In genomic region chr4:128728431-128728851, GRCm38 (mm10) we compare ENCODE assay signal across 9 mouse cellular contexts. TPM values are rescaled to one million over a fixed set of nuclear protein-coding genes. Genes with fewer than 3 reads are reported as not detected.
DNase-seq lines count a peak whose midpoint lies in the region; ATAC-seq and TF ChIP-seq lines count a peak whose summit lies in the region.
"Had no signal": no experiment of that assay in that cellular context is flagged by ENCODE, and none has a peak within 500 bp of the region (broad histone marks: within the 10 kb centered on the region; RNA-seq: fewer than 3 reads in every experiment).

No protein-coding gene starts in this region.

- DNase-seq in heart, postnatal 14 days = no peak
- no peak for DNase-seq in forebrain, embryonic 11.5 days (ENCODE audit: low spot score)
- no peak for DNase-seq in liver, embryonic 13.5 days
- no peak for DNase-seq in right cerebral cortex, postnatal 4 days
- no peak for DNase-seq in T-cell, adult 2 months (ENCODE audit: low spot score)

- H3K27ac ChIP-seq in heart, embryonic 12.5 days (ENCODE audit: poor library complexity, severe bottlenecking) = peak overlapping the region; percentile 93
- H3K27ac ChIP-seq in forebrain, embryonic 11.5 days (ENCODE audit: low read depth, low read length) = peak overlapping the region; percentile 85; the same call in 1 of the 2 replicates
- H3K27ac ChIP-seq in liver, embryonic 13.5 days = peak overlapping the region; percentile 89

- peak overlapping the region; percentile 100 for H3K9ac ChIP-seq in heart, embryonic 12.5 days
- H3K9ac ChIP-seq in forebrain, embryonic 11.5 days (ENCODE audit: low read length) = peak overlapping the region; percentile 100
- peak overlapping the region; percentile 97 for H3K9ac ChIP-seq in liver, embryonic 13.5 days

- intact Hi-C loops in heart, postnatal 14 days (cut with DNase I) = no loop called here

- no peak for ATAC-seq in heart, embryonic 12.5 days (ENCODE audit: insufficient number of reproducible peaks, low FRiP score)
- no peak for ATAC-seq in forebrain, embryonic 11.5 days (replicated peaks; ENCODE audit: low FRiP score)
- no peak for ATAC-seq in liver, embryonic 13.5 days (ENCODE audit: low read depth)
- no peak for ATAC-seq in frontal cortex, adult (ENCODE audit: low TSS enrichment)

- no peaks in the 10 kb centered on the region for H3K27me3 ChIP-seq in heart, embryonic 12.5 days (replicated peaks)
- H3K27me3 ChIP-seq in E14TG2a.4 (ENCODE audit: insufficient read depth, low read length) = peaks cover 58% of the 10 kb centered on the region
- no peaks in the 10 kb centered on the region for H3K27me3 ChIP-seq in forebrain, embryonic 11.5 days (ENCODE audit: control insufficient read depth, insufficient read depth, low read length)
- no peaks in the 10 kb centered on the region for H3K27me3 ChIP-seq in liver, embryonic 13.5 days
- H3K27me3 ChIP-seq: Patski had no signal

- 2% methylated on average over 5 of the region's 5 CpGs for WGBS in heart, embryonic 12.5 days
- under 1% methylated on average over 5 of the region's 5 CpGs for WGBS in forebrain, embryonic 11.5 days
- 3% methylated on average over 5 of the region's 5 CpGs for WGBS in liver, embryonic 13.5 days (ENCODE audit: insufficient replicate concordance)

- peaks cover 68% of the 10 kb centered on the region for H3K4me1 ChIP-seq in heart, embryonic 12.5 days (replicated peaks)
- peaks cover 45% of the 10 kb centered on the region for H3K4me1 ChIP-seq in E14TG2a.4 (replicated peaks; ENCODE audit: low read depth, low read length)
- H3K4me1 ChIP-seq in forebrain, embryonic 11.5 days (replicated peaks; ENCODE audit: control insufficient read depth, insufficient read depth, low read length) = peaks cover 23% of the 10 kb centered on the region
- peaks cover 56% of the 10 kb centered on the region for H3K4me1 ChIP-seq in liver, embryonic 13.5 days (replicated peaks)

- peak overlapping the region; percentile 92 for H3K4me2 ChIP-seq in heart, embryonic 12.5 days
- peak overlapping the region; percentile 97 for H3K4me2 ChIP-seq in forebrain, embryonic 11.5 days (ENCODE audit: low read depth, low read length, severe bottlenecking)
- H3K4me2 ChIP-seq in liver, embryonic 13.5 days = peak overlapping the region; percentile 93

- peak overlapping the region; percentile 85 for H3K4me3 ChIP-seq in heart, embryonic 12.5 days
- peak overlapping the region; percentile 87 for H3K4me3 ChIP-seq in E14TG2a.4 (replicated peaks; ENCODE audit: low read length)
- H3K4me3 ChIP-seq in forebrain, embryonic 11.5 days (ENCODE audit: low read depth, low read length) = peak overlapping the region; percentile 100
- peak overlapping the region; percentile 92 for H3K4me3 ChIP-seq in liver, embryonic 13.5 days (replicated peaks)

- no peaks in the 10 kb centered on the region for H3K9me3 ChIP-seq in heart, embryonic 12.5 days (replicated peaks)
- no peaks in the 10 kb centered on the region for H3K9me3 ChIP-seq in E14TG2a.4 (ENCODE audit: low read length)
- H3K9me3 ChIP-seq in forebrain, embryonic 11.5 days (ENCODE audit: control insufficient read depth, low read length) = no peaks in the 10 kb centered on the region
- H3K9me3 ChIP-seq in liver, embryonic 13.5 days (replicated peaks) = no peaks in the 10 kb centered on the region

- TF ChIP-seq CTCF in E14TG2a.4 (conservative IDR thresholded peaks at IDR 0.05; ENCODE audit: low read length) = no peak

- H3K36me3 ChIP-seq in heart, embryonic 12.5 days = peaks cover 11% of the 10 kb centered on the region
- H3K36me3 ChIP-seq in E14TG2a.4 (ENCODE audit: insufficient read depth, low read length) = peaks cover 5% of the 10 kb centered on the region; the same call in 1 of the 2 replicates
- H3K36me3 ChIP-seq in forebrain, embryonic 11.5 days (ENCODE audit: control insufficient read depth, insufficient read depth, low read length) = no peaks in the 10 kb centered on the region
- peaks cover 15% of the 10 kb centered on the region for H3K36me3 ChIP-seq in liver, embryonic 13.5 days

RNA-seq across cellular contexts. Expression of gene A3galt2, which starts 26.7 kb away (rescaled TPM):
- 0.09 TPM in 2 replicates for polyA plus RNA-seq in heart, embryonic 12.5 days (2016; fragmentation: Nextera tagmentation; extraction: Ambion mirVana)
- under 1 TPM; 0.20 to 0.33 TPM for total RNA-seq in heart, postnatal 14 days (2021)
- polyA plus RNA-seq in forebrain, embryonic 11.5 days (2014; fragmentation: Nextera tagmentation; extraction: Ambion mirVana) = 0.56 TPM in 2 replicates
- not detected in 2 replicates for polyA plus RNA-seq in liver, embryonic 13.5 days (2015; fragmentation: Nextera tagmentation; extraction: Ambion mirVana)
